Mouse (Mus musculus) megakaryocyte, embryonic 14.5 days (primary cell): ENCODE results near the gene Foxo3.

Experiments
- FLI1 ChIP-seq: IDR thresholded peaks from 2 replicates; pipeline ENCODE4 v1.6.1; 2012; ENCODE audit warnings: low read length, inconsistent platforms, mixed read lengths
- GATA1 ChIP-seq: IDR thresholded peaks from 3 replicates; pipeline ENCODE4 v1.6.1; 2012; ENCODE audit warnings: mixed read lengths, low read length, inconsistent platforms, borderline replicate concordance

- TF ChIP-seq GATA1 (no peak), FLI1 (no peak)
These were observed 1.8 kb upstream of the Foxo3 start for GRCm38 (mm10) chr10:42278307-42278850.
